Mouse (Mus musculus) heart, postnatal 25 days (tissue): ENCODE data around the gene P4ha2. TPM values are rescaled to one million over a fixed set of nuclear protein-coding genes. Genes with fewer than 3 reads are reported as not detected.

Experiments used
- DNase-seq: peaks from one replicate; pipeline ENCODE4 v3.0.0; 2022; ENCODE audit warnings: low spot score
- intact Hi-C: fragments of 180-260 bp; cut with DNase I; formaldehyde crosslinking; loops from one replicate; pipeline ENCODE4 v1.15.1; 2025
- total RNA-seq, 2 experiments: library from RNA; stranded (reverse); gene quantifications; 2 replicates each; pipeline ENCODE4 v1.2.3; 2021

The P4ha2 gene
- total RNA-seq, 2 experiments from 2014 or later = 56.6 to 61.7 TPM

DNA sequence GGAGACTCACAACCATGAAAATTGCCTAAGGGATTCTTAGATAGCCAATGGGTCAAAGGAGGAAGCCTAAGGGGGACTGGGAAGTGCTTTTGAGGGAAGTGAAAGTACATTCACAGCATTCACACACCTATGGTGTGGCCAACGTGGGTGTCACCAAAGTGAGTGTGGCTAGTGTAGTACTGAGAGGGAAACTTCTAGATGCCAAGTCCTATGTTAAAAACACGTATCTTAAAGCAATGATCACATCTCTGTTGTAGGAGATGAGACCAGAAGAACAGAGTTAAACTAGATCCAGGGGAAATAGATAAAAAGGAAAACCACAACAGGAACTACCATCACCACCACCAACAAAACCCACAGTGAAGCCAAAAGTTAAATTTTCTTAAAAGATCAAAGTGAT, 61.0 kb downstream of the P4ha2 start:
- intact Hi-C loops = no loop called here
- no peak for DNase-seq

- no peak for DNase-seq
- intact Hi-C loops = no loop called here
Measured at GRCm38 (mm10) chr11:54161514-54161913, 61.6 kb downstream of the P4ha2 start.

DNA sequence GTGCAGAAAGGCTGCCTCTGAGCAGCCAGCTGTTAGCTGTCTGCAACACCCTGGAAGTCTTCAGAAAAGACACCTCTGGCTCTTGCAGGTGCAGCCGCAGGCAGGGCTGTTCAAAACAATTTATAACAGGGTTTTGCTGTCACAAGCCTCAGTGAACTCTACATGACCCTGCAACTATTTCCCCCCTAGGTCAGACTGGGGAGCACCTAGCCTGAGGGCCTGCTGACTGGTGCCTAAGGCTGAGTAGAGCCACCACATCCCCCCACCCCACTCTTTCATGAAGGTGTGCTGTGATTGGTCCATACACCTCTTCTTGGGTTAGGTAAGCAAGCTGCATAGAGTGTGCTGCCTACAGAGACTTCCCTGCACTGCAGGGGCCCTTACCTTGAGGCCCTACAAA, 63.1 kb downstream of the P4ha2 start:
- no peak for DNase-seq
- intact Hi-C loops = no loop called here

- DNase-seq = no peak
Measured at GRCm38 (mm10) chr11:54169432-54170295, 69.8 kb downstream of the P4ha2 start.

GRCm38 (mm10) chr11:54171175-54171574, 71.3 kb downstream of the P4ha2 start:
- DNase-seq = no peak
- intact Hi-C loops = no loop called here

More at GRCm38 (mm10) chr11:54169432-54170295, 69.8 kb downstream of the P4ha2 start:
- intact Hi-C loops = no loop called here

GRCm38 (mm10) chr11:54174226-54174625, 74.3 kb downstream of the P4ha2 start:
- no peak for DNase-seq
- intact Hi-C loops = no loop called here

DNA sequence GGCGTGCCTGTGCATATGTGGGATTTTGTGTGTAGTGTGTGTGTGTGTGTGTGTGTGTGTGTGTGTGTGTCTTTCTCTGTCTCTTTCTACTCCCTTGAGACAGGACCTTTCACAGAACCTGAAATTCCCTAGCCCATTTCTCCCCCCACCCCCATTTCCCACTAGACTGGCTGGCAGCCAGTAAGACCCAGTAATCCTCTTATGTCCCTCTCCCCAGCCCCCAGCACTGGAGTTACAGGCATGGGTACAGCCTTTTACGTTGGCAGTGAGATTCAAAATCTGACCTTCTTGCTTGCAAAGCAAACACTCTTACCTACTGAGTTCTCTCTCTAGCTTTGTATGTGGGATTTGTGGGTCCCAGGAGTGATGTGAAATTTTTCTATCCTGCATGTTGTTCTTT, 75.0 kb downstream of the P4ha2 start:
- intact Hi-C loops = no loop called here
- DNase-seq = no peak

Other genes with a start within 250 kb of the P4ha2 start
- gene Gm12216, start 240.8 kb upstream of the P4ha2 start, total RNA-seq = 1 to 10 TPM; 1.3 to 1.7 TPM
- 10 to 100 TPM; 21.9 to 25.9 TPM for gene Slc22a5, start 208.4 kb upstream of the P4ha2 start, total RNA-seq
- gene Slc22a21, start 119.8 kb upstream of the P4ha2 start, total RNA-seq = 1 to 10 TPM; 1.5 to 1.9 TPM
- gene Slc22a4, start 72.0 kb upstream of the P4ha2 start, total RNA-seq = 1 to 10 TPM; 5.0 to 5.7 TPM
- gene Pdlim4, start 31.1 kb upstream of the P4ha2 start, total RNA-seq = 10 to 100 TPM; 34.4 to 42.1 TPM
- gene Csf2, start 149.6 kb downstream of the P4ha2 start, total RNA-seq = not detected
- gene Il3, start 167.2 kb downstream of the P4ha2 start, total RNA-seq = not detected
- 1 to 10 TPM; 3.2 to 3.4 TPM for gene Acsl6, start 203.7 kb downstream of the P4ha2 start, total RNA-seq